Mouse (Mus musculus) megakaryocyte, adult 5-6 weeks (primary cell): ENCODE measurements at regions not wholly inside any gene's neighbourhood (a gene's known extent, or its start where the extent isn't known, plus 50 kb on each side); places are given as distances from the start of the nearest gene placed in this dataset.

Experiments used
- ATAC-seq: 2 replicates; pipeline ENCODE4 v1.8.0; 2016; ENCODE audit warnings: mild to moderate bottlenecking, inconsistent platforms; ENCODE audit not compliant: poor library complexity, severe bottlenecking

DNA sequence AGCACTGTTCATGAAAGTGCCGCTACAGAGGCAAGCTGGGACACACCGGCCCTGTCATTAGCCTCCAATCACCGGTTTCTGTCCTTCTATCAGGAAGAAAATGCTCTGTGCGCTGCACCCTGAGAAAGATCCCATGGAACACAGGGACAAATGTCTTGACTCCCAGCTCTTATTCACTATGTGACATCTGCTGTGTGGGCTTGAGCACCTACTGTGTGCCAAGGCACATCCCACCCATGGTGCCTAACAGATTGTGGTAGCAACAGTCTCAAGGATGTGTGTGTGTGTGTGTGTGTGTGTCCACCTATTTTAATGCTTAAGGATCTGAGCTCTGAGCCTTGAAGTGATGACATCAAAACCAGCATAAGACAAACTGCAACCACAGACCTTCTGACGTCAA, 113.4 kb upstream of the Tbx3 start:
- ATAC-seq = no peak

- ATAC-seq = no peak
Measured at GRCm38 (mm10) chr5:119559696-119560095, 110.8 kb upstream of the Tbx3 start.

DNA sequence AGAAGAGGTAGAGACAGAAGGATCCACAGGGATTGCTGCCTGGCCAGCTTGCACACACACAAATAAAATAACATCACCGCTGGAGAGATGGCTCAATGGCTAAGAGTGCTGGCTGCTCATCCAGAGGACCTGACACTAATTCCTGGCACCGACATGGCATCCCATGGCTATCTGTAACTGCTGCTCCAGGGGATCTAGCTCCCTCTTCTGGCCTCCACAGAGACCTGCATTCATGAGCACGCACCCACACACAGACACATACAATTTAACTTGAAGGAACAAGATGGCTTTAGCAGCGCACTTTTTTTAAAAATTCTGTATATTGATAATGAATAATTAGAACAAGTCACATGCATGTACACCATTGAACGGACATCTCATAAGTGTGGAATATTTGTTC, 110.1 kb upstream of the Tbx3 start:
- no peak for ATAC-seq

- no peak for ATAC-seq
Measured at GRCm38 (mm10) chr5:119561531-119561930, 108.9 kb upstream of the Tbx3 start.

GRCm38 (mm10) chr5:119563510-119564351, 106.7 kb upstream of the Tbx3 start:
- no peak for ATAC-seq

DNA sequence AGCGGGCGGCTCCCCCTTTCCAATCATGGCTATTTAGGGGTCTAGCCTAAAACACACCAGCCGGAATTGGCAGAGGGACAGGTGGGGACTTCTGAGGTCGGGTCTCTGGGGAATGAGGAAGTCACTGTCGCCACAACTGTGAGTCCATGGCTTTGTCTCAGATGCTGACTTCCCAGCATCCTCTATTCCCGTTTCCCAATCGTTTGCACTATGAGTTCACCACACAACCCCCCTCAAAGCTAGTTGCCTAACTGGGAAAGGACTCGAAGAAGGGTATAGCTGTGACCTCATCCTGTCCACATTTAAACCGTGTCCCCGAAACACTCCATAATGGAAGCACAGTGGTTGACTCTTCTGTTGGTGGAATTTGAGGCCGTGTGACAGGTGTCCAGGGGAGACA, 102.8 kb upstream of the Tbx3 start:
- no peak for ATAC-seq

- ATAC-seq = no peak
Measured at GRCm38 (mm10) chr5:119570054-119570453, 100.4 kb upstream of the Tbx3 start.

- no peak for ATAC-seq
Measured at GRCm38 (mm10) chr5:119571644-119572043, 98.8 kb upstream of the Tbx3 start.

DNA sequence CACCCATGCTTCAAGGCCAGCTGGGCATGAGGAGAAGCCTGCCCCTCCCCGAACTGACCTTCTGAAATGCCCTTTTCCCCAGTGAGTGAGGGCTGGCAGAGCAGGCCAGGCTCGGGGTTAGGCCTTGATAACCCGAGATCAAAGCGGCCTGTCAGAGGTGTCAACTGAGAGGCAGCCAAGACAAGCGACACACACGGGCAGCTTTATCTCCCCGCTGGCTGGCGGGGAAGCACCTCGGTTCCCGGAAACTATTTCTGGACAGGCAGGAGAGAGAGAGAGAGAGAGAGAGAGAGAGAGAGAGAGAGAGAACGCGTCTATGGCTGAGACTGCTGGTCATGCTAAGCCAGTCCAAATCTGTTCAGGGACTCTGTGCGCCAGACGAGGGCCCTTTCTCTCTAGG, 95.3 kb upstream of the Tbx3 start:
- no peak for ATAC-seq

GRCm38 (mm10) chr5:119579288-119579687, 91.2 kb upstream of the Tbx3 start:
- ATAC-seq = no peak

- ATAC-seq = no peak
Measured at GRCm38 (mm10) chr5:119579806-119580205, 90.7 kb upstream of the Tbx3 start.

GRCm38 (mm10) chr5:119580395-119580794, 90.1 kb upstream of the Tbx3 start:
- ATAC-seq = no peak

- ATAC-seq = no peak
Measured at GRCm38 (mm10) chr5:119580798-119581197, 89.7 kb upstream of the Tbx3 start.

DNA sequence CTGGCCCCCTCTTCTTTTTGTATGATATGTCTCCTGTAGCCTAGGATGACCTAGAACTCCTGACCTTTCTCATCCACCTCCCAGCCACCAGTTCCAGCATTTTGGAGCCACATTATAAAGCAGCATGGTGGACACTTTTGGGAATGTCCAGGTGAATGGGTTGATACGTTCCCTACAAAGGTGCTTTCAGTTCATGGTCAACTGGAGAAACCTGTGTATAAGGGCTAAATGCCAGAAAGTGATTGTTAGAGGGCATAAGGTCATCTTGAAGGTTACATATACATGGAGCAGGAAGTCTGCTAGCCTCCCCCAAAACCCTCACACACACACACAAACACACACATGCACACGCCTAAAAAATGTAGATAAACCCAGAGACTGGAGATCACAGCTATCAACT, 86.1 kb upstream of the Tbx3 start:
- no peak for ATAC-seq

DNA sequence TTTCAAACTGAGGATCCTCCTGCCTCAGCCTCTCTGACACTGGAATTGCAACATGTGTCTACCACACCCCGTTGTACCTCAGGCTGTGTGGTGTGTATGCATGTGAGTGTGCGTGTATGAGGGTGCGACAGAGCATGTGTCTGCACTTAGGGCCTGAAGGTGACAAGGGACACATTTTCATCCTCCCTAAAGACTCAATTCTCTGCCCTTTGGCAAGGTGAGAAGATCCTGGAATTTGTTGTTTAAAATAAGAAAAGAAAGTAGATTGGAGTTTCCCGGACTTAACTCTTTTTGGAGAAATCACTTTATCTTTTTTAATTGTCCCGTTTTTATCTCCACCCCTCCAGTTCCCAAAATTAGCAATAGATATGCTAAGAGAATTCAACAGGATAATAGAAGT, 85.6 kb upstream of the Tbx3 start:
- ATAC-seq = no peak

- no peak for ATAC-seq
Measured at GRCm38 (mm10) chr5:119586391-119587058, 83.9 kb upstream of the Tbx3 start.

DNA sequence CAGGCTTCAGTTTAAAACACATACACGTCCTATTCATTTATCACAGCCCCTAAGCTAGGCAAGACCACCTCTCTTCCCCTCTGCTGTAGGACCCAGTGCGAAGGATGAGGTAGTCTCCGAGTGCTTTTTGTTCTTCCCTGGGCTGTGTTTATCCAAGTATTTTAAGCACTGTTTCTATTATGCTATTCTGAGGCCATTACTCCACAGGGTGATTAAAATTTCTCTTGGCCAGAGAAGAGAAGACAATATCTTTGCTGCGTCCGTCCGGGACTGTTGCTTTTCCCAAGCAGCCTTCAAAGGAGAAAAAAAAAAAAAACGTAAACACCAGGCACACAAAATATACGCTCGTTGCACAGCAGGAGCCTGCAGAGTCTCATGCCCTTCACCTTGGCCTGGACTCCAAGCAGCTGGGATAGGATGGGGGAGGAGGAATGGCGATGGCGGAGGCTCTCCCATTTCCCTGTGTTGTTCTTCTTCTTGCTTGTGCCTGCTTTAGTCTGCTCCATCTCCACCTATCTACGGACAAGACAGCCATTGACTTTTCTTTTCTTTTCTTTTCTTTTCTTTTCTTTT, 83.1 kb upstream of the Tbx3 start:
- ATAC-seq = no peak

- ATAC-seq = no peak
Measured at GRCm38 (mm10) chr5:119588340-119589272, 81.9 kb upstream of the Tbx3 start.

- ATAC-seq = no peak
Measured at GRCm38 (mm10) chr5:119591271-119591670, 79.2 kb upstream of the Tbx3 start.

GRCm38 (mm10) chr5:119592891-119593290, 77.6 kb upstream of the Tbx3 start:
- ATAC-seq = no peak

DNA sequence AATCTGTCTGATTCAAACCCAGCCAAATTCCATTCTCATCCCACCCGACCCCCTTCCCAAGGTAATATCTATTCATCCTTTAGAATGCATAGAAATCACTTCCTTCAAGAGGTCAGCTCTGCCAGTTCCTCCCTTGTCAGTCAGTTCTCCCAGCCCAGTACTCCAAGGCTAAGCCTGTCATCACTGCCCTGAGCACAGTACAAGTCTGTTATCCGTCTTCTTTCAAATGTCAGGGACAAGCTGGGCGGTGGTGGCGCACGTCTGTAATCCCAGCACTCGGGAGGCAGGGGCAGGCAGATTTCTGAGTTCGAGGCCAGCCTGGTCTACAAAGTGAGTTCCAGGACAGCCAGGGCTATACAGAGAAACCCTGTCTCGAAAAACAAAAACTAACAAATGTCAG, 75.9 kb upstream of the Tbx3 start:
- ATAC-seq = no peak
